Mouse (Mus musculus) megakaryocyte, embryonic 14.5 days (primary cell): Measurements from ENCODE around the gene Ptger1.

ENCODE experiments used
- FLI1 ChIP-seq: IDR thresholded peaks from 2 replicates; pipeline ENCODE4 v1.6.1; 2012; ENCODE audit warnings: low read length, inconsistent platforms, mixed read lengths
- GATA1 ChIP-seq: IDR thresholded peaks from 3 replicates; pipeline ENCODE4 v1.6.1; 2012; ENCODE audit warnings: mixed read lengths, low read length, inconsistent platforms, borderline replicate concordance

GRCm38 (mm10) chr8:83698661-83699453, 32.4 kb downstream of the Ptger1 start, which contains the start of gene Pkn1:
- TF ChIP-seq GATA1 = no peak
- TF ChIP-seq FLI1 = no peak
